Mouse (Mus musculus) v-Abl transformed pro-B cells (cell line): ENCODE measurements around the gene 5730409E04Rik.

Experiments used
- in situ Hi-C, 2 experiments: fragments of 400-800 bp; cut with MboI; formaldehyde crosslinking; loops; one replicate each; pipeline ENCODE4 v1.15.1; 2025; ENCODE audit not compliant: unreplicated experiment in 2 of 2

The 5730409E04Rik gene

GRCm38 (mm10) chr4:126631922-126632321 lies 22.3 kb downstream of the 5730409E04Rik start:
- in situ Hi-C loops: no loop called here

GRCm38 (mm10) chr4:126632668-126633067 lies 23.1 kb downstream of the 5730409E04Rik start:
- in situ Hi-C loops: no loop called here

DNA sequence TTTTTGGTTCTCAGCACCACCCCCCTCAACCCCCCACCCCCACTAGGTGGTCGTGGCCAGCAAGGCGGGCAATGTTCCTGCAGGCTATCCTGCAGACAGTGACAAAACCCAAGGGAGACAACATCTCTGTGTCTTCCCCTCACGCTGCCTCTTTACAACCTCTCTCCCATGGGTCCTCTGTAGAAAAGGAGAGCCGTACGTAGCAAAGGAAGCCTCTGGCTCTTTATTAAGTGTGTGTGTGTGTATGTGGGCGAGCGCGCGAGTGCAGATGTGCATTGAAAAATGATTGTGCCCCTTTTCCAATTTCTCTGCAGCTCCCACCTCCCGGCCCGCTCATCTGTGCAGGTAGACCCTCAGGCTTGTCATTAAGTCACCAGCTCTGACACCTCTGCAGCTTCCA lies 26.7 kb downstream of the 5730409E04Rik start:
- in situ Hi-C loops: no loop called here

- in situ Hi-C loops: no loop called here
Measured at GRCm38 (mm10) chr4:126637446-126637845, 27.8 kb downstream of the 5730409E04Rik start.

GRCm38 (mm10) chr4:126639339-126639738 lies 29.7 kb downstream of the 5730409E04Rik start:
- in situ Hi-C loops: no loop called here

GRCm38 (mm10) chr4:126641901-126642300 lies 32.3 kb downstream of the 5730409E04Rik start:
- in situ Hi-C loops: no loop called here

GRCm38 (mm10) chr4:126643815-126644214 lies 34.2 kb downstream of the 5730409E04Rik start:
- in situ Hi-C loops: no loop called here

GRCm38 (mm10) chr4:126644333-126644963 lies 34.8 kb downstream of the 5730409E04Rik start:
- in situ Hi-C loops: no loop called here

GRCm38 (mm10) chr4:126647996-126648910 lies 38.6 kb downstream of the 5730409E04Rik start:
- in situ Hi-C loops: no loop called here

DNA sequence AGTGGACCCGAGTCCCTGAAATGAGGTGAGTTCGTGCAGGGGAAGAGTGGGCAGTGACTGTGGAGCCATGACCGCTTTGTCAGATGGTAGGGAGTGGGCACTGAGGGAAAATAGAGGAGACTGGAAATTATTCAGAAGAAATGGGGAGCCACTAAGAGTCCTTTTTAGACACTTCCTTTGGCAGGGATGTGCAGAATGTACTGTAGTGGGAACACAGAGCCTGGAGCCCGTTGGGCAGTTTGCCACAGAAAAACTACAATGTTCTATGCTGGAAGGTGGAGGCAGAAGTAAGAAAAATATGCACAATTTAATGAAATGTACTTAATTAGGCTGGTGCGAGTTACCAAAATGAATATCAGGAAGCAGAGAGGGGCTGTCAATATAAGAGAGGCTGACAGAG lies 43.5 kb downstream of the 5730409E04Rik start:
- in situ Hi-C loops: no loop called here

DNA sequence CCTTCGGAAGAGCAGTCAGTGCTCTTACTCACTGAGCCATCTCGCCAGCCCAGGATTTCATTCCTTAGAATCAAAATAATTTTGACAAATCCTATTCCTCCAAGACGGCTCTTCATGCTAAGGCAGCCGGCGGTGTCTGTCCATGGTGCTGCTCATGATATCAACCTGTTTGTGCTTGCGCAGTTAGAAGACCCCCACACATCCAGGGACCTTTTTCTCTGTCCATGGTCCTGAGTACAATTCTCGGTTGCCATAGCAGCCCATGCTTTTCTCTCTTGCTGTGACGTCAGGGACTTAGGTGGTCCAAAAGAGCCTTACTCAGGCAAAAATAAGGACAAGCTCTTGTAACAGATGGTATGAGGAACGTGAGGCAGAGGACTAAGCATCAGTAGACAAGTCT lies 45.7 kb downstream of the 5730409E04Rik start:
- in situ Hi-C loops: no loop called here

GRCm38 (mm10) chr4:126661249-126661648 lies 51.6 kb downstream of the 5730409E04Rik start:
- in situ Hi-C loops: no loop called here
